Mouse (Mus musculus) Patski (cell line): ENCODE data around the gene Mrps17. TPM values are rescaled to one million over a fixed set of nuclear protein-coding genes. Genes with fewer than 3 reads are reported as not detected.
"Not testable (repeated sequence)": the region's sequence is repeated elsewhere in the genome, so short reads cannot be mapped to it uniquely, and the experiment has no call there.

Experiments used
- ATAC-seq: fragments of 100-300 bp; one replicate; pipeline ENCODE4 v1.8.0; 2021
- CTCF ChIA-PET: fragments of 350-600 bp; sonication (Branson Sonifier 250); formaldehyde crosslinking; loops from one replicate; lab custom pipeline; 2022; ENCODE audit warnings: inconsistent platforms; lab: Charles Lee
- POLR2A ChIA-PET: fragments of 350-600 bp; sonication (Branson Sonifier 250); formaldehyde crosslinking; loops from one replicate; lab custom pipeline; 2022; ENCODE audit warnings: antibody characterized with exemption, inconsistent platforms; lab: Charles Lee
- DNase-seq: peaks from one replicate; pipeline ENCODE4 v3.0.0-alpha.2; 2011; ENCODE audit warnings: low read depth, low spot score
- H3K27me3 ChIP-seq: fragments of 371-371 bp; one replicate; pipeline ENCODE4 v1.5.1; 2021
- CTCF ChIP-seq: fragments of 100-300 bp; IDR thresholded peaks from one replicate; pipeline ENCODE4 v1.5.1; 2021
- in situ Hi-C: fragments of 300-500 bp; cut with MboI; formaldehyde crosslinking; loops from 3 replicates; pipeline ENCODE4 v1.11.1; 2018; ENCODE audit warnings: low pct_unique_long_range_greater_than_20kb, mixed read lengths
- polyA plus RNA-seq: library from polyadenylated mRNA; unstranded; gene quantifications from one replicate; pipeline ENCODE4 v1.2.3, GENCODE M21; 2021

Gene Mrps17
- 76.7 TPM for polyA plus RNA-seq

DNA sequence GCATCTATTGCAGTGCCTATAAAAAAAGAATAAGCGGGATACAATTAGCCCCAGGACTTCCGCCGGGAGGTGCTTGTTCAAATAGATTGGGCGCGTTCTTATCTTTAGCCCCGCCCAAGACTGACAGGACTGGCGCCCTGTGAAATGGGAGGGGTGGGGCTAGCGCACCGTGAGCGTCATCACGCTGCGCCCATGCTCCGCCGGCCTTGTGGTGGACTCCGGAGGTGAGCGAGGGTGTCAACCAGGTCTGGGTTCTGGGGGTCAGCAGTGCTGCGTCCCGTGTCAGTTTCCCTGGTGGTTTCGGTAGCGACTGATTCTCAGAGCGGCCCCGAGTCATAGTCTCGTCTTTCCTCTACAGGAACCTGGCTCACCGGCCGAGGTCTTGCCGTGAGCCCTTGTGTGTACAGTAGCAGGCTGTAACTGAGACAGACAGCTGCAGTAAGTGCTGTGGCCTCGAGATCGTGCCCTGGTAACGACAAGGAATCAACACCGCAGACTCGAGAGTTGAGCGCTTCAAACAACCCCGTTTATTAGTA, at the start of gene Mrps17:
Gene Mrps17 (plus strand): TSS at position 172 of the 536 bp plus-strand sequence.
- TF ChIP-seq CTCF = no peak
- H3K27me3 ChIP-seq = peaks cover 2% of the 10 kb centered on the region
- in situ Hi-C loops = no loop called here
- DNase-seq (peak; percentile 77), ATAC-seq (peak; percentile 97)
- ChIA-PET CTCF (interaction anchor here (1.1 to 1.7 kb wide), 2 partner anchors 9 to 47 kb away, joined by 3 to 16 read pairs; partner anchors contain the start of gene Nipsnap2), POLR2A (interaction anchor here (1.1 kb wide), 1 partner anchor 48 kb away, joined by 4 read pairs; no protein-coding TSS in a partner anchor)

DNA sequence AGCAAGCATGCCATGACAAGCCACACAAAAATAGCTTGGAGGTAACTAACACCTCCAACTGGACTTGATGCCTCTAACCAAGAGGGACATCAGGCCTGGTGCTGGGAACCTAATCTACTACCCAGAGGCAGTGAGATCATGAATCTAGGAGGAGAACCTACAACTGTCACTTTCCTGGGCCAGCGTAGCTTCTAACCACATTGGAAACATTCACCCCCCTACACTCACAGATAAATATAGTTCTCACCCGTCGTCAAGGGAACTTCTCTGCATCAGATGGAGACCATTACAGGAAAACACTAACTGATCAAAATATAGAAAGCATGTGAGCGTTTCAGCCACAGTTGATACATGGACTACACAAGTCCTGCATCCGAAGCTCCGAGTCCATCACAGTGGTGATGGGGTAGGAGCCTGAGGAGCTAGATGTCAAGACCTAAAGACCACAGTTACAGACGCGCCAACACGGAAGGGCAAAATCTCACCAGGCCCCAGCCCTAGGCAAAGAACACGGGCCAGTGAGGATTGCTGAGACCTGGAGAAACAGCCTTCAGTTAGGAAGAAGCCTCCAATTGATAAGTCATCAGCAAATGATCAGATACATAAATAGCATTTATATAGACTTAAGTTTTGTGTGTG, 48.9 kb upstream of the Mrps17 start:
- TF ChIP-seq CTCF = no peak
- in situ Hi-C loops = no loop called here
- no peak for ATAC-seq
- no peaks in the 10 kb centered on the region for H3K27me3 ChIP-seq
- no peak for DNase-seq
- CTCF ChIA-PET = interaction anchor here (1.3 kb wide), 1 partner anchor 57 kb away, joined by 3 read pairs; no protein-coding TSS in a partner anchor
- POLR2A ChIA-PET = no interaction called here

DNA sequence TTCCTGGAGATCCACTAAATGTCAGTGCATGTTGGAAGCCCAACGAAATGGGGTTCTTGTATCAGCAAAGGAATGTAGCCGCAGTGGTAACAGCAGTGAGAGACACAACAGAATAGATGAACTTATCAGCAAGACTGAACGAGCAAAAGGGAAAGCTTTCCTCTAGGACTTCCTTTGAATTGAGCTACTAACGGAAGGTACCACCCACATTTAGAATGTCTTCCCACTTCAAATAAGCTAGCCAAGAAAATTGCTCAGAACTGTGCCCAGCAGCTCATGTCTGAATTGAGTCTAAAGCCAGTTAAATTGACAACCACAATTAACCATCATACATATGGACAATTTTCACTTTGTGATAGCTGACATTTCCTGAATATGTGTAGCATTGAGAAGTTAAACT, 47.4 kb upstream of the Mrps17 start:
- CTCF ChIA-PET = interaction anchor here (1.3 to 2.2 kb wide), 2 partner anchors 55 to 57 kb away, joined by 3 to 13 read pairs; partner anchors contain the start of gene Nipsnap2
- ATAC-seq = no peak

DNA sequence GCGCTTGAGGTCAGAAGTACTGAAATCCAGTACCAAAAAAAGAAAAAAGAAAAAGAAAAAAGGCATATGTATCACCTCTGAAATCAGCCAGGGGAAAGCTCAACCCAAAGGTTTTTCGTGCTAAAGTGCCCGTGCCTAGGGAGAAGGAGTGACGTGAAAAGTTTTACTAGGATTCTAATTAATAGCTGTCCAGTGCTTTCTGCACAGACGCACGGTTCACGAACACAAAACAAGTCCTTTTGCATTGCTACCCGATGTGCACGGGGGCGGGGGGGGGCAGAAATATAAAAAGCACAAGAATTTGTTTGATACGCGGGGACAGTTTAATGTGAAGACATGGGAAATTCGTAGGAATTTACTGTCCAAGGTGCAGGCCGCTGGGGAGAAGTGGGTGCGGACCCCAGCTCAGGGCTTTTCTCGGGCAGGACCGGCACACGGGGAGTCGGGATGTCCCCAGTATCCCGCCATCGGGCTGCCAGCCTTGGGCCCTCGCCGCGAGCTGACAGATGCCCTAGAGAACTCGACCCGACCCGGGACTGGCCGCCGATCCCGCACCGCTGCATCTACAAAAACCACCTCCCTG, 45.8 kb upstream of the Mrps17 start:
- ATAC-seq (peak; percentile 57), DNase-seq (no peak)
- CTCF ChIA-PET = interaction anchor here (2.2 kb wide), 1 partner anchor 55 kb away, joined by 13 read pairs; the partner anchor contains the start of gene Nipsnap2
- POLR2A ChIA-PET = interaction anchor here (0.6 to 1.4 kb wide), 5 partner anchors 10 to 198 kb away, joined by 3 to 11 read pairs (median 4); no protein-coding TSS in a partner anchor
- peaks cover 11% of the 10 kb centered on the region for H3K27me3 ChIP-seq
- no peak for TF ChIP-seq CTCF
- in situ Hi-C loops = no loop called here

More for the DNA sequence above, 47.4 kb upstream of the Mrps17 start:
- in situ Hi-C loops = no loop called here
- no peak for TF ChIP-seq CTCF
- H3K27me3 ChIP-seq = peaks cover 1% of the 10 kb centered on the region
- DNase-seq = no peak
- POLR2A ChIA-PET = no interaction called here

DNA sequence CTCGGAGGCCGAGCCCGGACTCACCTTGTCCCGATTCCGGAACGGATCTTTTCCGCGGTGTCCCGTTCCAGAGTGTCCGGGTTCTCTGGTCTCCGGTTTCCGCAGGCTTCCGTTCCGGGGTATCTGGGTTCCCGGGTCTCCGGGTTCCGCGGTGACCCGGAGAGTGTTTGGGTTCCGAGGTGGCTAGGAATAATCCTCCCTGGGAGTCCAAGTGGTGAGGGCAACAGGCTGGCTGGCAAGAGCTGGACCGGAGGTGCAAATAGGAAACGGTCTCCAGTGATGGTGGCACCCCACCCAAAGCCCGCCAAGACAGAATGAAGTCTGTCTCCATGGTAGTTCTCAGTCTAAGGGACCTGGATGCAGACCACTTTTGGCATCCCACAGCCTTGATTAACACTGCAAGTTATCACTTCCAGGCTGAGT, 45.2 kb upstream of the Mrps17 start, which contains the start of gene Zfp11:
Gene Zfp11 (minus strand): TSS at position 64 of the 423 bp plus-strand sequence.
- in situ Hi-C loops = no loop called here
- ATAC-seq (peak; percentile 89), DNase-seq (peak; percentile 48)
- POLR2A ChIA-PET = interaction anchor here (0.6 to 1.4 kb wide), 2 partner anchors 10 to 206 kb away, joined by 6 to 11 read pairs; no protein-coding TSS in a partner anchor
- no peak for TF ChIP-seq CTCF
- CTCF ChIA-PET = interaction anchor here (2.2 kb wide), 1 partner anchor 55 kb away, joined by 13 read pairs; the partner anchor contains the start of gene Nipsnap2
- peaks cover 11% of the 10 kb centered on the region for H3K27me3 ChIP-seq

DNA sequence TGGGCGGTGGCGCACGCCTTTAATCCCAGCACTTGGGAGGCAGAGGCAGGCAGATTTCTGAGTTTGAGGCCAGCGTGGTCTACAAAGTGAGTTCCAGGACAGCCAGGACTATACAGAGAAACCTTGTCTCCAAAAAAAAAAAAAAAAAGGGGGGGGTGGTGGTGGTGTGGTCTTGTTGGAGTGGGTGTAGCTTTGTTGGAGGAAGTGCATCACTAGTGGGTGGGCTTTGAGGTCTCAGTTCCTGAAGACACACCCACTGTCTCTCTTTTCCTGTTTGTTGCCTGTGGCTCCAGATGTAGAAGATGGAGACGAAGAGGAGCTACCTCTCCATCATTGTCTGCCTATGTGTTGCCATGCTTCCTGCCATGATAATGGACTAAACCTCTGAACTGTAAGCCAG, 30.2 kb upstream of the Mrps17 start:
- DNase-seq, ATAC-seq, POLR2A ChIA-PET, CTCF ChIA-PET, in situ Hi-C loops: not testable (repeated sequence)
- peaks cover 42% of the 10 kb centered on the region for H3K27me3 ChIP-seq

DNA sequence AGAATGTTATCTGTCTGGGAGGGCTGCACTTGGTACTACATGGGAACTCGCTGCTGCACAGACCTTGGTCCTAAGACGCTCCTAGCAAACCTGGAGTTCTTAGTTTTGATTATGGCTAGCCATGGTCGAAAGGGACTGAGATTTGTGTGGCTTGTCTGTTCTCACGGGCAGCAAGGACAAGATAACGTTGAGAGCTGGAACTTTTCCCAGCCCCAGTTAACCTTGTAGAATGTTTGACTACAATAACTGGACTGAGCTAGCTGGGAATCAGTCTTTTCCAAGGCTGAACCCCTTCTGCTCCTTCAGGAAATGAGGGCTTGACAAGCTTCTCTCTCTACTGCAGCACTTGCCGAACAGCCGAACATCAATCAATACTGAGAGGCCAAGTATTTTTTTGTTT, 27.7 kb upstream of the Mrps17 start:
- in situ Hi-C loops = no loop called here
- no peak for TF ChIP-seq CTCF
- H3K27me3 ChIP-seq = peaks cover 26% of the 10 kb centered on the region
- DNase-seq = no peak
- ChIA-PET POLR2A (no interaction called here), CTCF (no interaction called here)
- ATAC-seq = no peak

DNA sequence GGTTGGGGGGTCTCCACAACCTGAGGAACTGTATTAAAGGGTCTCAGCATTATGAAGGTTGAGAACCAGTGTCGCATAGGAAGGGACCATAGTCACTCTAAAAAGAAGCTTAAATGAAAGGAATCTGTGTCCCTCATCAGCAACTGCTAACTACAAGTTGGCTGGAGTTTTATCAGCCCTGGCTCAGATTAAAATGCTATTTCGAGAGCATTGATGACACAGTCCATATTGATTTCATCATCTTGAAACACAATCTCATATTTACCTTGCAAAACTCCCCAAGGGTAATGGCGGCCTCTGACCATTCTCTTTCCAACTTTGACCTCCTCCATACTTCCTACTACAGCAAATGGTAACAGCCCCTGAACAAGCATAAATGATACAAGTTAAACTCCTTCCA, 24.8 kb upstream of the Mrps17 start:
- in situ Hi-C loops = no loop called here
- no peak for ATAC-seq
- TF ChIP-seq CTCF = no peak
- no peak for DNase-seq
- POLR2A ChIA-PET = no interaction called here
- CTCF ChIA-PET = interaction anchor here (1.0 kb wide), 1 partner anchor 10 kb away, joined by 3 read pairs; no protein-coding TSS in a partner anchor
- H3K27me3 ChIP-seq = peaks cover 17% of the 10 kb centered on the region

DNA sequence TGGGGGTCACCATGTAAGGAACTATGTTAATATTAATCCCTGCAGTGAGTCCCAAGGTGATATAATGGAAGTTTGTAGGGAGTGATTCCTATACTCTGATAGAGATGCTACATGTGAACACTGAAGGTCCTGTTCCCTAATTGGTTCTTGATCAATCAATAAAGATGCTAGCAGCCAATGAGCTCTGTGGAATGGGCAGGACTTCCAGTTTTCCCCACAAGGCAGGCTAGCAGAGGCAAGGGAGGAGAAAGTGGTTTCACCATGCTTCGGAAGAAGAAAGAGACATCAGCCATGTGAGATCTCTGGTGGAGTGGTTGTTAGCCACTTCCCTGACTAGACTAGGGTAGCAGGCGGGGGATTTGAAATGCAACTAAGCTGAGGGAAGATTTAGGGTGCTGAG, 14.8 kb upstream of the Mrps17 start:
- CTCF ChIA-PET = interaction anchor here (1.7 kb wide), 1 partner anchor 11 kb away, joined by 4 read pairs; no protein-coding TSS in a partner anchor
- DNase-seq = no peak
- ATAC-seq = no peak
- TF ChIP-seq CTCF = no peak
- peaks cover 12% of the 10 kb centered on the region for H3K27me3 ChIP-seq
- in situ Hi-C loops = no loop called here
- POLR2A ChIA-PET = no interaction called here

DNA sequence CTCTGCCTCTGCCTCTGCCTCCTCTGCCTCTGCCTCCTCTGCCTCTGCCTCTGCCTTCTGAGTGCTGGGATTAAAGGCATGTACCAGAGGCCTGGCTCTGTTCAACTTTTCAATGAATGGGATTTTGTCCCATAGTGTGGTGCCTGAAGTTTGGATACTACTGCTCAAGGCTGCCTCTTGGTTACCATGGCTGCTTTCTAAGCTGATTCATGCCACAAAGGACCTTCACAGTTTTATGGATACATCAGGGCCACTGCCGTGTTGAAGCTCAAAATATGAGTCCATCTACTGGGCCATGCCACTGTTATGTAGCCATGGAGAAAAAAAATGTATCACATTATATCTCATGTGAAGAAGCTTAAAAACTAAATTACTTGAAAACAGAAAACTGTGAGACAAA, 13.6 kb upstream of the Mrps17 start:
- in situ Hi-C loops = no loop called here
- ChIA-PET POLR2A (no interaction called here), CTCF (interaction anchor here (0.7 kb wide), 1 partner anchor 10 kb away, joined by 5 read pairs; no protein-coding TSS in a partner anchor)
- DNase-seq (no peak), ATAC-seq (no peak)
- H3K27me3 ChIP-seq = peaks cover 12% of the 10 kb centered on the region
- TF ChIP-seq CTCF = no peak
